Mouse (Mus musculus) limb, embryonic 14.5 days (tissue): ENCODE measurements at regions not wholly inside any gene's neighbourhood (a gene's known extent, or its start where the extent isn't known, plus 50 kb on each side); places are given as distances from the start of the nearest gene placed in this dataset.

ENCODE experiments used
- ATAC-seq: fragments of 200-750 bp; cut with Nextera tagmentation; 2 replicates; pipeline ENCODE4 v1.8.0; 2017; ENCODE audit warnings: low read depth, moderate number of reproducible peaks, moderate TSS enrichment; ENCODE audit not compliant: low FRiP score
- DNase-seq: peaks from one replicate; pipeline ENCODE4 v3.0.0-alpha.2; 2015; ENCODE audit warnings: low spot score
- H3K27ac ChIP-seq: fragments of 300-500 bp; sonication (generic); replicated peaks from 2 replicates; pipeline ENCODE4 v1.5.1; 2014; ENCODE audit warnings: low read depth, mild to moderate bottlenecking, low read length, moderate library complexity, mixed read lengths
- H3K27me3 ChIP-seq: fragments of 300-500 bp; sonication (generic); 2 replicates; pipeline ENCODE4 v1.6.1; 2014; ENCODE audit warnings: low read length, mixed read lengths; ENCODE audit not compliant: control insufficient read depth, insufficient read depth
- H3K36me3 ChIP-seq: fragments of 300-500 bp; sonication (generic); 2 replicates; pipeline ENCODE4 v1.6.1; 2014; ENCODE audit warnings: mild to moderate bottlenecking, low read length, moderate library complexity, mixed read lengths; ENCODE audit not compliant: control insufficient read depth, insufficient read depth
- H3K4me1 ChIP-seq: fragments of 300-500 bp; sonication (generic); 2 replicates; pipeline ENCODE4 v1.6.1; 2014; ENCODE audit warnings: antibody characterized with exemption, low read length, mixed read lengths; ENCODE audit not compliant: control insufficient read depth, insufficient read depth
- H3K4me2 ChIP-seq: fragments of 300-500 bp; sonication (generic); replicated peaks from 2 replicates; pipeline ENCODE4 v1.6.1; 2014; ENCODE audit warnings: low read depth, mild to moderate bottlenecking, low read length, moderate library complexity; ENCODE audit not compliant: severe bottlenecking
- H3K4me3 ChIP-seq: fragments of 300-500 bp; sonication (generic); replicated peaks from 2 replicates; pipeline ENCODE4 v1.5.1; 2014; ENCODE audit warnings: low read length
- H3K9ac ChIP-seq: fragments of 300-500 bp; sonication (generic); 2 replicates; pipeline ENCODE4 v1.6.1; 2014; ENCODE audit warnings: mild to moderate bottlenecking, low read depth, low read length, moderate library complexity; ENCODE audit not compliant: severe bottlenecking
- H3K9me3 ChIP-seq: fragments of 300-500 bp; sonication (generic); 2 replicates; pipeline ENCODE4 v1.6.1; 2016; ENCODE audit warnings: low read length; ENCODE audit not compliant: control insufficient read depth
- POLR2A ChIP-seq: fragments of 200-500 bp; IDR thresholded peaks from 2 replicates; pipeline ENCODE4 v1.8.0; 2012; ENCODE audit warnings: inconsistent platforms, mild to moderate bottlenecking, moderate library complexity, borderline replicate concordance; ENCODE audit not compliant: insufficient read depth, insufficient read length; ENCODE audit errors: extremely low read depth
- WGBS: fragments of 180-500 bp; shearing (Covaris S2); extraction: QIAGEN DNeasy Blood & Tissue Kit; methylation state at CpG from one replicate; pipeline ENCODE4 v1.1.7; 2014; 5-methylcytosine and 5-hydroxymethylcytosine counted together

DNA sequence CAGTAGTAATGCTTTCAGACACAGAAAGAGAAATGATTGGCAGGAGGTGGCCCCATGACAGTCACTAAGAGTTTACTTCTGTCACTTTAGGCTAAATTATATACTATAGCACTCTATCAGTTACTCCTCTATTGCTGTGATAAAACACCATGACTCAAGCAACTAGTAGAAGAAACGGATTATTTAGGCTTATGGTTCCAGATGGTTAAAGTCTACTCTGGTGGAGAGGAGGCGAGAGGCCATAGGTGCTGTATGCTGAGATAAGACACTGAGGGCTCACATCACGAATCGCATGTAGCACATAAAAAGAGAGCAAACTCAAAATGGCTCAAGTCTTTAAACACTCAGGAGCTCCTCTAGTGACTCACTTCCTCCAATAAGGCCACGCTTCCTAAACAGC, 522.6 kb downstream of the Tshz3 start:
- Histone ChIP-seq H3K4me2 (no peak overlapping the region), H3K27ac (no peak overlapping the region), H3K9ac (no peak overlapping the region), H3K4me3 (no peak overlapping the region), H3K4me1 (no peaks in the 10 kb centered on the region), H3K9me3 (no peaks in the 10 kb centered on the region), H3K27me3 (no peaks in the 10 kb centered on the region), H3K36me3 (no peaks in the 10 kb centered on the region)
- DNase-seq = no peak
- WGBS = 90% methylated on average over 5 of the region's 5 CpGs
- no peak for TF ChIP-seq POLR2A
- ATAC-seq = no peak

DNA sequence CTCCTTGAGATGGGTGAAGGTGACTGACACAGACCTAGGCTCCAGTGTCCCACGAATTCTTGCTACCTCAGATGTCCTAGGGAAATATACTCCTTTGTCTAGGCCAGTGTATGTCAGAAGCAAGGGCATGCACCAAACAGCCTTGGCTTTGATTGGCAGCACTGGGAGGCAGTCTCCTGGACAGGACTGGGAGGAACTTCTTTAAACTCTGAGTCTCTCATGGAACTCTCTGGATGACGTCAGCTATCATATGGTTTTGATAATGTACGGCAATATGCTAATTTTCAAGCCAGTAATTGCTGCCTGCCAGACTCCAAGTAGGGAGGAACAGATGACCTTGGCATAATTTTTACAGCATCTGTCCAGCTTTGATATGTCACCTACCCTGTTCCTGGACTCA, 528.5 kb downstream of the Tshz3 start:
- no peak for TF ChIP-seq POLR2A
- no peak overlapping the region for H3K4me3 ChIP-seq
- H3K27ac ChIP-seq = no peak overlapping the region
- H3K4me2 ChIP-seq = no peak overlapping the region
- H3K9me3 ChIP-seq = no peaks in the 10 kb centered on the region
- no peaks in the 10 kb centered on the region for H3K36me3 ChIP-seq
- 44% methylated on average over 3 of the region's 3 CpGs for WGBS
- 0 out of 2 replicates have a peak, but pooled peaks cover 9% of the 10 kb centered on the region for H3K4me1 ChIP-seq
- no peak overlapping the region for H3K9ac ChIP-seq
- DNase-seq (peak; percentile 40), ATAC-seq (no peak)
- no peaks in the 10 kb centered on the region for H3K27me3 ChIP-seq

DNA sequence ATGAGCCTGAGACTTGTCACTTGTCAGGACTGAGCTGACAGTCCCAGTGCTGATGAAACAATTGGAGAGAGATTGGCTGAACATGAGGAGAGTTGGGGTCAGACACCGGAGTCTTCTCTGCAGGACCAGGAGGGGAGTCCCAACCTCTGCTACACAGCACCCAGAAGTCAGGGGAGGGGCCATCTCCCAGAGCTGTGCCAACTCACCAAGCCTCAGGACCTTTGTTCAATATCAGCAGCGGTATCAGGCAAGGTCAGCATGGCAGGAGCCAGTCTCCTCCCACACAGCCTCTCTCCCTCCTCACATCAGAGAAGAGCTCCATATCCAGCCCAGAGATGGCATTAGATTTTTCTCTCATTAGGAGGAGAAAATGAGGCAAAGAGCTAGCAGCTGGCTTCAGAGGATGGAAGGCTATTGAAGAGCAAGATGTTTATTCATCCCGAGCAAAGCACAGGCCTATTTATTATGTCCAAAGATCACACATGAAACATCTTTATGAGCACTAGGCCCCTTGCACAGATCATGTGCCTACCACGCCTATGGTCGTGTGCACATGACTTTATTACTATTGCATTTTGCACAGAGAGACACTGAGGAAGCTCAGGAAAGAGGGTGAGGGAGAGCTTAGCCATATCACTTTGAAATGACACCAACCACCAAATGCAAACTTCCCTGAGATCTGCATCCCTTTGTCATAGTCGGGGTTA, 532.9 kb downstream of the Tshz3 start:
- H3K27ac ChIP-seq = no peak overlapping the region
- no peak overlapping the region for H3K4me2 ChIP-seq
- TF ChIP-seq POLR2A = no peak
- ATAC-seq (no peak), DNase-seq (no peak)
- H3K4me3 ChIP-seq = no peak overlapping the region
- H3K9me3 ChIP-seq = no peaks in the 10 kb centered on the region
- H3K9ac ChIP-seq = no peak overlapping the region
- 0 out of 2 replicates have a peak, but pooled peaks cover 9% of the 10 kb centered on the region for H3K4me1 ChIP-seq
- no peaks in the 10 kb centered on the region for H3K36me3 ChIP-seq
- no peaks in the 10 kb centered on the region for H3K27me3 ChIP-seq
- 87% methylated on average over 6 of the region's 6 CpGs for WGBS

DNA sequence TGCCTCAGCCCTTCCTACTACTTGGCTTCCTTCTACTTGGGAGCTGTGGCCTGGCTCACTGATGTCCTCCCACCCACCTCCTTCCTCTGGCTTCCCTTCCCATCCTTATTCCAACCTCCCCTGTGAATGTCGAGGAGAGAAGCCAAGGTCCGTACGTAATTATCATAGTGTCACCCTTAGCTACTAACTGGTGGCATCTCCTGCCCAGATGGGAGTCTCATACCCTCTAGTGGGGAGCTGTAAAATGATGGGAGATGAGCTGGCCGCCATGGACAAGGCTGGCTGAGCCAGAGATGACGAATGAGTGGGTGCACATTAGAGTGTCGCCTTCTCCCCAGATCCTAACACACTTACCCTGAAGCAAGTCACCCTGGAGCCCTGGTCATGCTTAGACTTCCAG, 532.6 kb downstream of the Zfp536 start:
- no peaks in the 10 kb centered on the region for H3K9me3 ChIP-seq
- no peak for ATAC-seq
- H3K4me3 ChIP-seq = no peak overlapping the region
- H3K4me1 ChIP-seq = no peaks in the 10 kb centered on the region; the same call in 1 of the 2 replicates
- WGBS = 80% methylated on average over 6 of the region's 6 CpGs
- no peak for TF ChIP-seq POLR2A
- no peak overlapping the region for H3K9ac ChIP-seq
- H3K36me3 ChIP-seq = no peaks in the 10 kb centered on the region
- H3K27ac ChIP-seq = no peak overlapping the region
- no peak overlapping the region for H3K4me2 ChIP-seq
- no peaks in the 10 kb centered on the region for H3K27me3 ChIP-seq
- no peak for DNase-seq

DNA sequence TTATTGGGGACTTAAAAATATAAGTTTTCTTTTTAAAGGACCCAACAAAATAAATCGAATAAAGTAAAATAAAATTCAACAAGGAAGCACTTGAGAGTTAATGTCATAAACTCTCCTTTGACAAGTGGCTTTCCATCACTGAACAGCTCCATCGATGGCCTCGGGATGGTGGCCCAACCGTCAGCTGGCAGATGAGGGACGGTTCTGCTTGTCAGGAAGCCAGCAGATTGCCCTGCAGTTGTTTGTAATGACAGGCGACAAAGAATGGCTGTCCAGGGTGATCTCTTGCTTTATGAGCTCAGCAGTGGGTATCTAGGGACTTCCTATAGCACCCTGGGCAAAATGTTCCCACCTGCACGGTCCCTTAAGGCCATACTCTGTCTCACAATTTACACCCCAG, 531.7 kb downstream of the Zfp536 start:
- no peaks in the 10 kb centered on the region for H3K9me3 ChIP-seq
- no peak overlapping the region for H3K4me2 ChIP-seq
- no peak for ATAC-seq
- no peak overlapping the region for H3K27ac ChIP-seq
- no peak for TF ChIP-seq POLR2A
- H3K27me3 ChIP-seq = no peaks in the 10 kb centered on the region
- H3K4me1 ChIP-seq = no peaks in the 10 kb centered on the region; the same call in 1 of the 2 replicates
- no peak for DNase-seq
- WGBS = 42% methylated on average over 7 of the region's 7 CpGs
- H3K9ac ChIP-seq = no peak overlapping the region
- H3K4me3 ChIP-seq = no peak overlapping the region
- H3K36me3 ChIP-seq = no peaks in the 10 kb centered on the region
